Mouse (Mus musculus): ENCODE data around the gene Crb3.

DNA sequence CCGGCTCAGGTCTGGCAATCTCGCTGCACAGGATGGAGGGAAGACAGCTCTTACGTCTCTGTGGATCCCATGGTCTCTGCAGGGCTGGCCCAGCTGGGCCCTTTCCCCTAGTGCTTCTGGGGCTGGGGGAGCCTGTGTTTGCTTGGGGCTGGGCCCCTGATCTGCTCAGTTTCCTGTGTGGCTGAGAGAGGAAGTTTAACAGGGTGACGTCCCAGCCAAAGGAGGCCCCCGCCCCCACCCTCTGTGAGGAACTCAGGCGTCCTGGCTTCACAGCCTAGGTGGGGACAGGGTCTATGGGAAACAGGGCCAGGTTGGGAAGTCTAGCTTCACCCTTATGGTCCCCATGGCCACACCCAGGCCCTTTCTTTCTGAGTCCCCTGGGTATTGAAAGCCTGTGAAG, 19.4 kb downstream of the Crb3 start, which contains the start of gene Dennd1c:
- TF ChIP-seq TCF12 (IDR thresholded peaks at IDR 0.05; ENCODE audit: insufficient read depth, poor library complexity, severe bottlenecking): no peak
- TF ChIP-seq POLR2A (IDR thresholded peaks at IDR 0.05; ENCODE audit: insufficient read length, low read depth): no peak
- TF ChIP-seq REST (IDR thresholded peaks at IDR 0.05; ENCODE audit: insufficient read depth, insufficient read length): no peak
- no peak for TF ChIP-seq MAX (IDR thresholded peaks at IDR 0.05; ENCODE audit: low read depth)
- no peak for TF ChIP-seq POLR2AphosphoS2 (IDR thresholded peaks at IDR 0.05; ENCODE audit: insufficient read length, low read depth)
- TF ChIP-seq E2F4 (IDR thresholded peaks at IDR 0.05; ENCODE audit: insufficient read depth): no peak
- no peak for TF ChIP-seq USF1 (IDR thresholded peaks at IDR 0.05; ENCODE audit: low read depth)

Data from myocyte (in vitro differentiated cells).